Mouse (Mus musculus) myocyte (in vitro differentiated cells): ENCODE measurements around the gene Lpcat3. TPM values are rescaled to one million over a fixed set of nuclear protein-coding genes. Genes with fewer than 3 reads are reported as not detected.
A peak's percentile ranks its signal among the peaks of the same experiment; 100 is the strongest.

Experiments used
- H3K27me3 ChIP-seq: one replicate; pipeline ENCODE4 v1.6.1; 2011; ENCODE audit not compliant: control insufficient read depth, insufficient read depth, insufficient read length
- H3K36me3 ChIP-seq: one replicate; pipeline ENCODE4 v1.6.1; 2011; ENCODE audit not compliant: control insufficient read depth, insufficient read depth
- H3K4me2 ChIP-seq: one replicate; pipeline ENCODE4 v1.6.1; 2011; ENCODE audit warnings: low read depth, control low read depth
- H3K4me3 ChIP-seq: one replicate; pipeline ENCODE4 v1.5.1; 2011; ENCODE audit warnings: mild to moderate bottlenecking, control low read depth, moderate library complexity
- H3K79me2 ChIP-seq: one replicate; pipeline ENCODE4 v1.6.1; 2011; ENCODE audit not compliant: control insufficient read depth, insufficient read depth
- H3ac ChIP-seq: one replicate; pipeline ENCODE4 v1.6.1; 2011; ENCODE audit not compliant: control insufficient read depth, insufficient read length
- CEBPB ChIP-seq: IDR thresholded peaks from 2 replicates; pipeline ENCODE4 v1.6.1; 2011; ENCODE audit warnings: mild to moderate bottlenecking, moderate library complexity; ENCODE audit not compliant: poor library complexity, insufficient read depth, severe bottlenecking
- E2F4 ChIP-seq: IDR thresholded peaks from one replicate; pipeline ENCODE4 v1.6.1; 2011; ENCODE audit warnings: mild to moderate bottlenecking, control low read depth, moderate library complexity; ENCODE audit not compliant: insufficient read depth
- MAX ChIP-seq: IDR thresholded peaks from one replicate; pipeline ENCODE4 v1.6.1; 2011; ENCODE audit warnings: low read depth, mild to moderate bottlenecking, control low read depth
- MYOD1 ChIP-seq, 3 experiments: IDR thresholded peaks; one replicate each; pipeline ENCODE4 v1.6.1; 2011; ENCODE audit warnings: control low read depth in 2 of 3, low read depth in 2 of 3, mild to moderate bottlenecking in 2 of 3, moderate library complexity in 1 of 3; ENCODE audit not compliant: insufficient read length in 2 of 3, control insufficient read depth in 1 of 3
- MYOG ChIP-seq, 3 experiments: IDR thresholded peaks; one replicate each; pipeline ENCODE4 v1.6.1; 2011; ENCODE audit warnings: control low read depth in 2 of 3, low read depth in 2 of 3, mild to moderate bottlenecking in 2 of 3; ENCODE audit not compliant: insufficient read length in 2 of 3, control insufficient read depth in 1 of 3, insufficient read depth in 1 of 3
- POLR2A ChIP-seq: IDR thresholded peaks from one replicate; pipeline ENCODE4 v1.6.1; 2011; ENCODE audit warnings: low read depth, mild to moderate bottlenecking, control low read depth, moderate library complexity; ENCODE audit not compliant: insufficient read length
- POLR2AphosphoS2 ChIP-seq: IDR thresholded peaks from one replicate; pipeline ENCODE4 v1.6.1; 2011; ENCODE audit warnings: low read depth, control low read depth; ENCODE audit not compliant: insufficient read length
- REST ChIP-seq: IDR thresholded peaks from one replicate; pipeline ENCODE4 v1.6.1; 2011; ENCODE audit warnings: mild to moderate bottlenecking, control low read depth, moderate library complexity; ENCODE audit not compliant: insufficient read depth, insufficient read length
- SRF ChIP-seq: IDR thresholded peaks from one replicate; pipeline ENCODE4 v1.6.1; 2011; ENCODE audit warnings: low read depth; ENCODE audit not compliant: control insufficient read depth, insufficient read length
- TCF12 ChIP-seq: IDR thresholded peaks from one replicate; pipeline ENCODE4 v1.6.1; 2011; ENCODE audit warnings: mild to moderate bottlenecking, control low read depth; ENCODE audit not compliant: poor library complexity, insufficient read depth, severe bottlenecking
- TCF3 ChIP-seq: IDR thresholded peaks from one replicate; pipeline ENCODE4 v1.6.1; 2011; ENCODE audit warnings: low read depth, control low read depth; ENCODE audit not compliant: insufficient read length
- USF1 ChIP-seq: IDR thresholded peaks from one replicate; pipeline ENCODE4 v1.6.1; 2011; ENCODE audit warnings: low read depth, mild to moderate bottlenecking, control low read depth, moderate library complexity
- polyA plus RNA-seq: library from polyadenylated mRNA; unstranded; fragments of >200 nt; fragmentation: generic; extraction: Trizol; gene quantifications from one replicate; pipeline ENCODE4 v1.2.1, GENCODE M21; 2012; ENCODE audit warnings: missing spikeins

Lpcat3 gene
- polyA plus RNA-seq, 1 experiment = 138 TPM

DNA sequence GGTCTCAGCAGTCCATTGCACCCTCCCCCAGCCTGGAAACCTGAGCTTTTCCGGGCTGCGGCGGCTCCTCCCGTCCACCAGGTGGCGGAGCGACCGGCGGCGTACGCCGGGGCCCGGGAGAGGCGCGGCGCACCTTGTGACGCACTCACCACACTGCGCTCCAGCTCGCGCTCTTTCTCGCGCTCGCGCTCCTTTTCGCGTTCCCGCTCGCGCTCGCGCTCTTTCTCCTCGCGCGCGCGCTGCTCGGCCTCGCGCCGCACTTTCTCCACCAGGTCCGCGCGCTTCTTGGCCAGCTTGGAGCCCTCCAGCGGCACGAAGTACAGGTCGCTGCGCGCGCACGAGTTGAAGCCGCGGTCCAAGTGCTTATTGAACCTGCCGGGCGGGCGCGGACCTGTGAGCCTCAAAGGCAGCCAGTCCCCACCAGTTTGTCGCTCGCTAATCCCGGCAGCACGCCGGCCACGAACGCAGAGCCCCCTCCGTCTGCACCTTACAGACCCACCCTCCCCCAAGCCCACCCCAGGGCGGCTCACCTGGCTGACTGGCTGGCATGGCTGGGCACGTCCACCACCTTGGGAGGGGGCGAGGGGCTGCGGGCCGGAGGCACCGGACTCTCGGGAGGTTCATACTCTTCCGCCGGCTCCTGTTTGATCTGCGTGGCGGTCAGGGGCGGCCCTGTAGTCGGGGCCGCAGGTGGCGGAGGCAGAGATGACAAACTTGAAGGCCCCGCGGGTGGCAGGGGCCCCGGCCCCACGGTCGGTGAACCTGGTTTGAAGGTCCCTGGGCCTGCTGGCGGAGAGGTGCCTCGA lies 82.9 kb downstream of the Lpcat3 start:
- Histone ChIP-seq H3K4me3 (peak overlapping the region; percentile 22), H3K79me2 (peaks cover 10% of the 10 kb centered on the region), H3ac (peak overlapping the region; percentile 33), H3K4me2 (peak overlapping the region; percentile 58), H3K36me3 (peaks cover 4% of the 10 kb centered on the region), H3K27me3 (no peaks in the 10 kb centered on the region)
- TF ChIP-seq SRF (peak; percentile 65), TCF3 (no peak), MYOG (IDR thresholded peaks at IDR 0.05; ENCODE audit: control insufficient read depth in 1 of 3, insufficient read depth in 1 of 3, insufficient read length in 2 of 3, low read depth in 2 of 3) (peak in 1 of 3 experiments; percentile 5), POLR2AphosphoS2 (peak; percentile 97), CEBPB (no peak), MAX (no peak), POLR2A (peak; percentile 70), E2F4 (peak; percentile 3)

DNA sequence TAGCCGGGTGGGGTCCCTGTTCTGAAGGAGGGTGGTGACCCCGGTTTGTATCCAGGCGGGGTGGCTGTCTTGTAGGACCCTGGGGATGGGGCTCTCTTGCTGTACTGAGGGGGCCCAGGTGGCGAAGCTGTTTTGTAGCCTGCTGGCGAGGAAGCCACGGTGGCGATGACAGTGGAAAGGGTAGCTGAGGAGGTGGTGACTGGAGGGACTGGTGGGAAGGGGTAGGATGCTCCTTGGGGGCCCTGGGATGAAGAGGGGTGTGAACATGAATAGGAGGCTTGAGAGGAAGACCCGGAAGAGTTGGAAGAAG lies 83.4 kb downstream of the Lpcat3 start:
- TF ChIP-seq REST (no peak), CEBPB (no peak), USF1 (no peak), MAX (no peak), TCF3 (no peak), E2F4 (no peak), POLR2A (no peak)
- peak overlapping the region; percentile 33 for H3ac ChIP-seq
- peak overlapping the region; percentile 22 for H3K4me3 ChIP-seq
- peak overlapping the region; percentile 58 for H3K4me2 ChIP-seq
- H3K27me3 ChIP-seq = no peaks in the 10 kb centered on the region
- H3K79me2 ChIP-seq = peaks cover 16% of the 10 kb centered on the region
- H3K36me3 ChIP-seq = peaks cover 4% of the 10 kb centered on the region

DNA sequence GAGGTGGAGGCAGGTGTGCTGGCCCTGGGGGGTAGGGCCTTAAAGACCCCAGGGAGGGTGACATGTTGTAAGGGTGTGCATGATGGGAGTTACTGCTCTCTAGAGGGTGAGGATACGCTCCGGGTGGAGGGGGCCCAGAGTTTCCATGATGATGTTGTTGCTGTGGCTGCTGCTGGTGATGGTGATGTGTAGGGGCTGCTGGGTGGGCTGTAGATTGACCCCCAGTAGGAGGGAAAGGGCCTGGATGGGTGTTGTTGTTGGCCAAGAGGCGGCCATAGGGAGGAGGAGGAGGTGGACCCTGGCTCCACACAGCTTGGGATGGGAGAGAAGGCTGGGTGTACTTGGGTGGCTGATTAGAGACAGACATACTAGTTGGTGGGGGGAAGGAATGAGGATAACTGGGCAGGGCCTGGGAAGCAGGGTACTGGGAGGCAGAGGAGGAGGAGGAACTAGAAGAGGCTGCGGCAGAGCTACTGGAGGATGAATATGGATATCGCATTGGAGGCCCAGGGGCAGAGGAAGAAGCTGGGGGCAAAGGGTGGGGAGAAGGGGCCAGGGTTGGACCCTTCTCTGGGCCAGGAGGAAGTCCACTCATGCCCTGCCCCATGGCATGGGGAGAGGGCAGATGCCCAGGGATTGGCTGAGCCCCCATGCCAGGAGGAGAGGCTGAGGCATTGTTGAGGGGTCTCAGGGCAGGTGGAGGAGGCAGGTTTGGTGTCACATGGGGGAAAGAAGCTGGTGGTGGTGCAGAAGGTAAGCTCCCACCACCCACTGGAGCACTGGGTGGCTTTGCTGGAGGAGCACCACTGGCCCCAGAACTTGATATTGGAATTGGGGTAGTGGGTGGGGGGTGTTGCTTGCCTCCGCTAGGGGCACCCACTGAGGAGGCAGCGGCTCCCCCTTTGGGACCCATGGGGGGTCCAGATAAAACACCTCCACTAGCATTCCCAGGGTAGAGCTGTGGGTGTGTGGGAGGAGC lies 84.1 kb downstream of the Lpcat3 start:
- peaks cover 4% of the 10 kb centered on the region for H3K36me3 ChIP-seq
- peak overlapping the region; percentile 22 for H3K4me3 ChIP-seq
- no peak overlapping the region for H3ac ChIP-seq

DNA sequence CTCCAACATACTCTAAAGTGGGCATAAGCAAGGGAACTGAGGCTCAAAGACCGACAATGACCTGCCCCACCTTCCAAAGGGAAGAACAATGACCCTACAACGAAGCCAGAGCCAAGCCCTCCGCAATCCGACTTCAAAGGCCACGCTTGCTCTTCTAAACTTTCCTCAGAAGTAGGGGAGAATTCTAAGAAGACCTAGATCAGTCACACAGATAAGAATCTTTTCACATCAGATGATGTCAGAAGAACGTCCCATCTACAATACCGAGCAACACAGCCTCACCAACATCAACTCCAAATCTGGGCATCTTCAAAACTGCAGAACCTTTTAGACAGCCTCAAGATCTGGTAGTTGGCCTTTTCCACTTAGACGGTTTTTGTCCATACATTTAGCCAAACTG lies 87.6 kb downstream of the Lpcat3 start:
- Histone ChIP-seq H3K27me3 (no peaks in the 10 kb centered on the region), H3ac (no peak overlapping the region), H3K36me3 (peaks cover 10% of the 10 kb centered on the region), H3K4me2 (no peak overlapping the region), H3K79me2 (peaks cover 57% of the 10 kb centered on the region), H3K4me3 (no peak overlapping the region)
- no peak for TF ChIP-seq E2F4
- no peak for TF ChIP-seq POLR2A

More for the DNA sequence above, 84.1 kb downstream of the Lpcat3 start:
- TF ChIP-seq POLR2AphosphoS2 (peak; percentile 53), TCF3 (no peak), MYOG (IDR thresholded peaks at IDR 0.05; ENCODE audit: control insufficient read depth in 1 of 3, insufficient read depth in 1 of 3, insufficient read length in 2 of 3, low read depth in 2 of 3) (no peak), SRF (no peak)
- no peaks in the 10 kb centered on the region for H3K27me3 ChIP-seq
- H3K4me2 ChIP-seq = no peak overlapping the region
- peaks cover 23% of the 10 kb centered on the region for H3K79me2 ChIP-seq

DNA sequence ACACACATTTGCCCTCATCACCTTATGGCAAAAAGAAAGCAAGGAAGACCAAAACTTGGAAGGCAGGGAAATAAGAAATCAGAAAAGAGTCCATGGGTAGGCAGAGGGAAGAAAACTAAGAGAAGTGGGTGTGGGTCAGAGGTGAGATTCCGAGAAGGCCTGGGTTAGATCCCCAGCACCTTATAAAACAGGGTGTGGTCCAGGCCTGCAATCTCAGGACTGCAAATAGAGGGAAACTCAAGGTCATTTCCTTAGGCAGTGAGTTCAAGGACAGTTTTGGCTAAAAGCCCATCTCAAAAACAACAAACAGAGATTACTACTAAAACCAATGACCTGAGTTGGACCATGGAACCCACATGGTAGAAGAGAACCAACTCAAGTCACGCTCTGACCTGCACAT lies 91.0 kb downstream of the Lpcat3 start:
- Histone ChIP-seq H3K27me3 (no peaks in the 10 kb centered on the region), H3K79me2 (peaks cover 63% of the 10 kb centered on the region), H3K4me2 (peak overlapping the region; percentile 72), H3K36me3 (peaks cover 6% of the 10 kb centered on the region), H3K4me3 (no peak overlapping the region), H3ac (no peak overlapping the region)
- no peak for TF ChIP-seq REST
- no peak for TF ChIP-seq POLR2AphosphoS2
- no peak for TF ChIP-seq SRF
- TF ChIP-seq POLR2A = no peak
- TF ChIP-seq E2F4 = no peak
- no peak for TF ChIP-seq MYOD1 (IDR thresholded peaks at IDR 0.05; ENCODE audit: control insufficient read depth in 1 of 3, insufficient read length in 2 of 3, low read depth in 2 of 3)
- TF ChIP-seq TCF3 = no peak
- TF ChIP-seq MYOG (IDR thresholded peaks at IDR 0.05; ENCODE audit: control insufficient read depth in 1 of 3, insufficient read depth in 1 of 3, insufficient read length in 2 of 3, low read depth in 2 of 3) = no peak
- TF ChIP-seq USF1 = no peak
- TF ChIP-seq MAX = no peak
- TF ChIP-seq TCF12 = no peak
- no peak for TF ChIP-seq CEBPB

Other genes with a start within 250 kb of the Lpcat3 start
- gene Pex5, start 248.0 kb upstream of the Lpcat3 start, polyA plus RNA-seq = 33.4 TPM
- gene Clstn3, start 198.2 kb upstream of the Lpcat3 start, polyA plus RNA-seq = 2.2 TPM
- 1.2 TPM for gene C1rl, start 169.9 kb upstream of the Lpcat3 start, polyA plus RNA-seq
- 1.9 TPM for gene C1ra, start 150.6 kb upstream of the Lpcat3 start, polyA plus RNA-seq
- 0.24 TPM for gene C1s1, start 120.7 kb upstream of the Lpcat3 start, polyA plus RNA-seq
- 0.14 TPM for gene C1rb, start 92.7 kb upstream of the Lpcat3 start, polyA plus RNA-seq
- gene C1s2, start 26.9 kb upstream of the Lpcat3 start, polyA plus RNA-seq = 0.07 TPM
- 103 TPM for gene Emg1, start 49.2 kb downstream of the Lpcat3 start, polyA plus RNA-seq
- 339 TPM for gene Phb2, start 49.3 kb downstream of the Lpcat3 start, polyA plus RNA-seq
- 3.1 TPM for gene Ptpn6, start 75.7 kb downstream of the Lpcat3 start, polyA plus RNA-seq
- gene Grcc10, start 78.3 kb downstream of the Lpcat3 start, polyA plus RNA-seq = 287 TPM
- not detected for gene Gm45234, start 93.0 kb downstream of the Lpcat3 start, polyA plus RNA-seq
- 39.4 TPM for gene Atn1, start 93.5 kb downstream of the Lpcat3 start, polyA plus RNA-seq
- 19.5 TPM for gene Eno2, start 106.6 kb downstream of the Lpcat3 start, polyA plus RNA-seq
- 0.13 TPM for gene Lrrc23, start 116.7 kb downstream of the Lpcat3 start, polyA plus RNA-seq
- 41.2 TPM for gene Spsb2, start 145.6 kb downstream of the Lpcat3 start, polyA plus RNA-seq
- gene Tpi1, start 151.3 kb downstream of the Lpcat3 start, polyA plus RNA-seq = 1,480 TPM
- gene Usp5, start 166.5 kb downstream of the Lpcat3 start, polyA plus RNA-seq = 123 TPM
- 28.8 TPM for gene Cdca3, start 166.5 kb downstream of the Lpcat3 start, polyA plus RNA-seq
- 0.11 TPM for gene Gnb3, start 177.2 kb downstream of the Lpcat3 start, polyA plus RNA-seq
- gene P3h3, start 194.7 kb downstream of the Lpcat3 start, polyA plus RNA-seq = 1.1 TPM
- 0.02 TPM for gene Gpr162, start 201.0 kb downstream of the Lpcat3 start, polyA plus RNA-seq
- not detected for gene Cd4, start 225.2 kb downstream of the Lpcat3 start, polyA plus RNA-seq
- 0.41 TPM for gene Lag3, start 248.7 kb downstream of the Lpcat3 start, polyA plus RNA-seq